Mouse (Mus musculus): ENCODE measurements around the gene Erbb4. TPM values are rescaled to one million over a fixed set of nuclear protein-coding genes. Genes with fewer than 3 reads are reported as not detected.

Erbb4 gene
- polyA plus RNA-seq, 1 experiment, result 0.28 TPM

GRCm38 (mm10) chr1:68089623-68090022 lies 1018.2 kb downstream of the Erbb4 start:
- no peaks in the 10 kb centered on the region for H3K27me3 ChIP-seq (ENCODE audit: control insufficient read depth, insufficient read depth, low read length)
- no peak for TF ChIP-seq CTCF (IDR thresholded peaks at IDR 0.05; ENCODE audit: control insufficient read depth, insufficient read depth, insufficient replicate concordance, low read depth, low read length)
- no peak for TF ChIP-seq POLR2A (IDR thresholded peaks at IDR 0.05; ENCODE audit: control insufficient read depth, low read depth, low read length)
- no peak overlapping the region for H3K4me3 ChIP-seq (ENCODE audit: control insufficient read depth, low read depth, low read length)
- H3K36me3 ChIP-seq (ENCODE audit: control insufficient read depth, insufficient read depth, low read length), result no peaks in the 10 kb centered on the region
- H3K4me1 ChIP-seq (ENCODE audit: control insufficient read depth, insufficient read depth, low read length), result no peaks in the 10 kb centered on the region
- H3K27ac ChIP-seq (ENCODE audit: control insufficient read depth, insufficient read depth, low read depth, low read length), result no peak overlapping the region

GRCm38 (mm10) chr1:68056494-68056893 lies 1051.4 kb downstream of the Erbb4 start:
- Histone ChIP-seq H3K4me3 (ENCODE audit: control insufficient read depth, low read depth, low read length) (no peak overlapping the region), H3K36me3 (ENCODE audit: control insufficient read depth, insufficient read depth, low read length) (no peaks in the 10 kb centered on the region), H3K4me1 (ENCODE audit: control insufficient read depth, insufficient read depth, low read length) (no peaks in the 10 kb centered on the region), H3K27me3 (ENCODE audit: control insufficient read depth, insufficient read depth, low read length) (no peaks in the 10 kb centered on the region), H3K27ac (ENCODE audit: control insufficient read depth, insufficient read depth, low read depth, low read length) (no peak overlapping the region)
- TF ChIP-seq POLR2A (IDR thresholded peaks at IDR 0.05; ENCODE audit: control insufficient read depth, low read depth, low read length) (no peak), CTCF (IDR thresholded peaks at IDR 0.05; ENCODE audit: control insufficient read depth, insufficient read depth, insufficient replicate concordance, low read depth, low read length) (no peak)

- Histone ChIP-seq H3K4me3 (ENCODE audit: control insufficient read depth, low read depth, low read length) (no peak overlapping the region), H3K36me3 (ENCODE audit: control insufficient read depth, insufficient read depth, low read length) (no peaks in the 10 kb centered on the region), H3K27me3 (ENCODE audit: control insufficient read depth, insufficient read depth, low read length) (no peaks in the 10 kb centered on the region), H3K27ac (ENCODE audit: control insufficient read depth, insufficient read depth, low read depth, low read length) (no peak overlapping the region), H3K4me1 (ENCODE audit: control insufficient read depth, insufficient read depth, low read length) (no peaks in the 10 kb centered on the region)
- TF ChIP-seq POLR2A (IDR thresholded peaks at IDR 0.05; ENCODE audit: control insufficient read depth, low read depth, low read length) (no peak), CTCF (IDR thresholded peaks at IDR 0.05; ENCODE audit: control insufficient read depth, insufficient read depth, insufficient replicate concordance, low read depth, low read length) (no peak)
Observed at GRCm38 (mm10) chr1:68054715-68055114, 1053.1 kb downstream of the Erbb4 start.

- no peaks in the 10 kb centered on the region for H3K36me3 ChIP-seq (ENCODE audit: control insufficient read depth, insufficient read depth, low read length)
- H3K4me3 ChIP-seq (ENCODE audit: control insufficient read depth, low read depth, low read length), result no peak overlapping the region
- no peak for TF ChIP-seq POLR2A (IDR thresholded peaks at IDR 0.05; ENCODE audit: control insufficient read depth, low read depth, low read length)
- no peak for TF ChIP-seq CTCF (IDR thresholded peaks at IDR 0.05; ENCODE audit: control insufficient read depth, insufficient read depth, insufficient replicate concordance, low read depth, low read length)
- no peaks in the 10 kb centered on the region for H3K4me1 ChIP-seq (ENCODE audit: control insufficient read depth, insufficient read depth, low read length)
- no peaks in the 10 kb centered on the region for H3K27me3 ChIP-seq (ENCODE audit: control insufficient read depth, insufficient read depth, low read length)
- no peak overlapping the region for H3K27ac ChIP-seq (ENCODE audit: control insufficient read depth, insufficient read depth, low read depth, low read length)
Observed at GRCm38 (mm10) chr1:68049856-68050255, 1058.0 kb downstream of the Erbb4 start.

- no peaks in the 10 kb centered on the region for H3K36me3 ChIP-seq (ENCODE audit: control insufficient read depth, insufficient read depth, low read length)
- no peaks in the 10 kb centered on the region for H3K27me3 ChIP-seq (ENCODE audit: control insufficient read depth, insufficient read depth, low read length)
- no peak overlapping the region for H3K27ac ChIP-seq (ENCODE audit: control insufficient read depth, insufficient read depth, low read depth, low read length)
- TF ChIP-seq POLR2A (IDR thresholded peaks at IDR 0.05; ENCODE audit: control insufficient read depth, low read depth, low read length), result no peak
- no peak for TF ChIP-seq CTCF (IDR thresholded peaks at IDR 0.05; ENCODE audit: control insufficient read depth, insufficient read depth, insufficient replicate concordance, low read depth, low read length)
- no peak overlapping the region for H3K4me3 ChIP-seq (ENCODE audit: control insufficient read depth, low read depth, low read length)
- no peaks in the 10 kb centered on the region for H3K4me1 ChIP-seq (ENCODE audit: control insufficient read depth, insufficient read depth, low read length)
Observed at GRCm38 (mm10) chr1:68047139-68047538, 1060.7 kb downstream of the Erbb4 start.

- Histone ChIP-seq H3K36me3 (ENCODE audit: control insufficient read depth, insufficient read depth, low read length) (no peaks in the 10 kb centered on the region), H3K4me3 (ENCODE audit: control insufficient read depth, low read depth, low read length) (no peak overlapping the region), H3K27ac (ENCODE audit: control insufficient read depth, insufficient read depth, low read depth, low read length) (no peak overlapping the region), H3K27me3 (ENCODE audit: control insufficient read depth, insufficient read depth, low read length) (no peaks in the 10 kb centered on the region), H3K4me1 (ENCODE audit: control insufficient read depth, insufficient read depth, low read length) (no peaks in the 10 kb centered on the region)
- no peak for TF ChIP-seq POLR2A (IDR thresholded peaks at IDR 0.05; ENCODE audit: control insufficient read depth, low read depth, low read length)
- no peak for TF ChIP-seq CTCF (IDR thresholded peaks at IDR 0.05; ENCODE audit: control insufficient read depth, insufficient read depth, insufficient replicate concordance, low read depth, low read length)
Observed at GRCm38 (mm10) chr1:68046551-68046970, 1061.3 kb downstream of the Erbb4 start.

- no peaks in the 10 kb centered on the region for H3K36me3 ChIP-seq (ENCODE audit: control insufficient read depth, insufficient read depth, low read length)
- TF ChIP-seq CTCF (IDR thresholded peaks at IDR 0.05; ENCODE audit: control insufficient read depth, insufficient read depth, insufficient replicate concordance, low read depth, low read length) (no peak), POLR2A (IDR thresholded peaks at IDR 0.05; ENCODE audit: control insufficient read depth, low read depth, low read length) (no peak)
- H3K27me3 ChIP-seq (ENCODE audit: control insufficient read depth, insufficient read depth, low read length), result no peaks in the 10 kb centered on the region
- no peaks in the 10 kb centered on the region for H3K4me1 ChIP-seq (ENCODE audit: control insufficient read depth, insufficient read depth, low read length)
- H3K4me3 ChIP-seq (ENCODE audit: control insufficient read depth, low read depth, low read length), result no peak overlapping the region
- H3K27ac ChIP-seq (ENCODE audit: control insufficient read depth, insufficient read depth, low read depth, low read length), result no peak overlapping the region
Observed at GRCm38 (mm10) chr1:68024086-68024940, 1083.5 kb downstream of the Erbb4 start.
